Comparison of ENCODE assay signal across 8 mouse cellular contexts in genomic region chr19:45541409-45542041, GRCm38 (mm10). TPM values are rescaled to one million over a fixed set of nuclear protein-coding genes. Genes with fewer than 3 reads are reported as not detected.
DNase-seq lines count a peak whose midpoint lies in the region; ATAC-seq lines count a peak whose summit lies in the region.

No protein-coding gene starts in this region.

- peak overlapping the region; percentile 47 for H3K4me3 ChIP-seq in kidney, embryonic 15.5 days (replicated peaks)

- no peak overlapping the region for H3K27ac ChIP-seq in kidney, embryonic 15.5 days

- peak; percentile 27; the same call in 1 of the 2 replicates for ATAC-seq in kidney, embryonic 15.5 days (replicated peaks; ENCODE audit: low FRiP score)

- peak overlapping the region; percentile 86 for H3K4me2 ChIP-seq in kidney, embryonic 15.5 days

- peak; percentile 40 for DNase-seq in urinary bladder, adult 2 months (ENCODE audit: low spot score)
- DNase-seq in urinary bladder, postnatal 36 days (ENCODE audit: low spot score in 2 of 2) = no peak
- DNase-seq in brain, adult 2 months (ENCODE audit: low read depth, low spot score) = peak; percentile 67
- DNase-seq in forelimb bud, embryonic 11.5 days (ENCODE audit: low read depth, low spot score) = peak; percentile 66
- peak; percentile 18 for DNase-seq in lung, postnatal 14 days
- peak; percentile 63 for DNase-seq in right cerebral cortex, postnatal 25 days
- no peak for DNase-seq in c-Kit-positive CD71-positive TER-119-positive erythroid progenitor cells, embryonic 14.5 days (ENCODE audit: low spot score)

- no peaks in the 10 kb centered on the region for H3K9me3 ChIP-seq in kidney, embryonic 15.5 days (replicated peaks)

- under 1% methylated on average over 38 of the region's 58 CpGs for WGBS in kidney, embryonic 15.5 days

- peak overlapping the region; percentile 36; the same call in 1 of the 2 replicates for H3K9ac ChIP-seq in kidney, embryonic 15.5 days

- peaks cover 35% of the 10 kb centered on the region for H3K4me1 ChIP-seq in kidney, embryonic 15.5 days

- peaks cover 69% of the 10 kb centered on the region for H3K27me3 ChIP-seq in kidney, embryonic 15.5 days

- no peaks in the 10 kb centered on the region for H3K36me3 ChIP-seq in kidney, embryonic 15.5 days

RNA-seq across cellular contexts. Expression of gene Poll, which starts 18.8 kb away (rescaled TPM):
- polyA plus RNA-seq in urinary bladder, adult 2 months (2012; rRNA removed) = 9.5 and 10.8 TPM in 2 replicates
- 18.9 and 19.9 TPM in 2 replicates for polyA plus RNA-seq in kidney, embryonic 15.5 days (2015; fragmentation: Nextera tagmentation; extraction: Ambion mirVana)

RNA-seq across cellular contexts. Expression of gene Gm17018, which starts 18.9 kb away (rescaled TPM):
- polyA plus RNA-seq in urinary bladder, adult 2 months (2012; rRNA removed) = 26.0 and 27.7 TPM in 2 replicates
- polyA plus RNA-seq in kidney, embryonic 15.5 days (2015; fragmentation: Nextera tagmentation; extraction: Ambion mirVana) = 48.9 and 53.3 TPM in 2 replicates

Comparison
In these comparisons a context has a peak if more than half of its experiments do, and no peak if none do; other contexts are left out.
1. DNase-seq: peak in urinary bladder, adult 2 months (single experiment), brain, adult 2 months (single experiment), forelimb bud, embryonic 11.5 days (single experiment), lung, postnatal 14 days (single experiment) and right cerebral cortex, postnatal 25 days (single experiment); none in urinary bladder, postnatal 36 days (0 of 2) and c-Kit-positive CD71-positive TER-119-positive erythroid progenitor cells, embryonic 14.5 days (single experiment).